Mouse (Mus musculus): Measurements from ENCODE around the gene Arhgef2. TPM values are rescaled to one million over a fixed set of nuclear protein-coding genes. Genes with fewer than 3 reads are reported as not detected.

The Arhgef2 gene
- total RNA-seq, 2 experiments from 2014 or later = 250 to 281 TPM

DNA sequence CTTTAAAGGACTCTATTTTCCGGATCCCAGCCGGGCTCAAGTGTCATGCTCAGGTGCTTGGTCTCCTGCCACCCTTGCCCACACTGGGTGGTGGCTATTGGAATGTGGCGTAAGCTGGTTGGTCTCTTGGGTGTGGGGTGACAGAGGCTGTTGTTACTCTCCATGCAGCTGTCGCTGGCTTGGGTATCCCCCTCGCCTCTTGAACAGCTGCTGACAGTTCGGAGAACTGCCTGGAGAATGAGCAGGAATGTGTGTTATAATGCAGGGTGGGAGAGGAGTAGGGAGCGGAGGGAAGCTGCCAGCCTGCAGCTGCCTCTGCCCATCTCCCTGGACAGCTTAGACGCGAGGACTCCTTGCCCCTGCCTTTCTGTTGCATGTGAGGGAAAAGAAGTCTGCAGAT lies 24.3 kb downstream of the Arhgef2 start:
- intact Hi-C loops (cut with DNase I) = no loop called here
- DNase-seq (ENCODE audit: low spot score in 2 of 2) = no peak

DNA sequence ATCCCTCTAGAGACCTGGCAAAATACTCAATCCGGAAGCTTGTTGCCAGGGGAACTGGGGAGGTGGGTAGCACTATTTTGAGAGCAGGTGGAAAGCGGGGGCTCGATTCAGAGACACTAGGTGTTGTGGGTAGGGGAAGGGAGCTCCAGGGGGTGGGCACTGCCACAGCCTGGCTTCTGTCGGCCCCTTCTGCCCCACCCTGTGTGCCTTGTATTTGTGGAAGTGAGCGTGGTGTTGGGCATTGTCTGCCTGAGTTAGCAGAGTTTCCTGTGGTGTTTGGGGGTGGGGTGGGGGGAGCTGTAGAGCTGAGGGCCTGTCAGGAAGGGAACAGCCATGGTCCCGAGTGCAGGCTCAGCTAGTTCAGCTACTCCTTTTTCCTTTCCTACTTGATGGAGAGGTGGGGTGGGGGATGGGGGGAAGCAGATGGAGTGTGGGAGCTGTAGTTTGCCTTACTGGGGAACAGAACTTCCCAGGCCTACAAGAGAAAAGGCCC lies 25.1 kb downstream of the Arhgef2 start:
- intact Hi-C loops (cut with DNase I) = loop anchor here (1.0 kb wide), 1 partner anchor 9 kb away; no protein-coding TSS in a partner anchor

DNA sequence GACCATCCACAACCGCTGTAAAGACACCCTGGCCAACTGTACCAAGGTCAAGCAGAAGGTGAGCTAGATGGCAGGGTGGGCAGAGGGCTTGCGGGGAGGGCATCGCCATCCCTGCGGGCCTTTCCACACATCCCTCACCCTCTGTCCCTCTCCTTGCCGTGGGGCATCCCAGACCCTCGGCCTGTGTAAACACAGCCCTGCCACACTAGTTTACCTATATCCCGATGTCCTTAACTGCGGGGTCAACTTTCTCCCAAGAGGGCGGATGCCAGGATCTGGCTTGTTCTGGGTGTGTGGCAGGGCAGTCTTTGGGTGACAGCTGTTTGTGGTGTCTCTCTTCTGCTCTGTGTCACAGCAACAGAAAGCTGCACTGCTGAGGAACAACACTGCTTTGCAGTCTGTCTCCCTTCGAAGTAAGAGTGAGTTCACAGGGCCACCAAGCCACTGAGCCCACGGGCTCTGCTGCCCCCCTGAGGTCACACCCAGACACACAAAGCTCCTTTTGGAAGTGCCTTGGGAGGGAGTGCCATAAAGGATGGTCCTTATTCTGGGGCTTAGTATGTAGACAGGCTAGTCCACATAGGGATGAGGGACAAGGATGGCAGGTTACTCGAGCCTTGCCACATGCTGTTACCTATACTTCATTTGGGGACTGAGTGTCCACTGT lies 26.3 kb downstream of the Arhgef2 start:
- no peak for DNase-seq (ENCODE audit: low spot score in 2 of 2)
- intact Hi-C loops (cut with DNase I) = loop anchor here (1.0 kb wide), 1 partner anchor 10 kb away; no protein-coding TSS in a partner anchor

More for the DNA sequence above, 25.1 kb downstream of the Arhgef2 start:
- peak; percentile 73 to 76 for DNase-seq (ENCODE audit: low spot score in 2 of 2)

DNA sequence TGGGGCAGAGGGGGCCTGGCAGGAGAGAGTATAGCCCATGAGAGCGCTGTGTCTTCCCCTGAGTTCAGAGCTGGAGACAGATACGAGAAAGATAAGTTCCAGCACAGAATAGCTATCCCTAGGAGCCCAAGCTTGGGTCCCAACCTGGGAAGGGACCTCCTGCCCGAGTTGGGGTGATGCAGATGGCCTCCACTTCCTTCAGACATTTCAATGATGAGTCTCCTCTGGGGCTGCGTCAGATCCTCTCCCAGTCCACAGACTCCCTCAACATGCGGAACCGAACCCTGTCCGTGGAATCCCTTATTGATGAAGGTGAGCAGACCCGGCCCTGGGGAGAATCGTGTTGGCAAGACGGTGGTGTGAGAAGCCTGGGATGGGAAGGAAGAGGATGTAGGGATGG lies 27.3 kb downstream of the Arhgef2 start:
- no peak for DNase-seq (ENCODE audit: low spot score in 2 of 2)
- intact Hi-C loops (cut with DNase I) = no loop called here

DNA sequence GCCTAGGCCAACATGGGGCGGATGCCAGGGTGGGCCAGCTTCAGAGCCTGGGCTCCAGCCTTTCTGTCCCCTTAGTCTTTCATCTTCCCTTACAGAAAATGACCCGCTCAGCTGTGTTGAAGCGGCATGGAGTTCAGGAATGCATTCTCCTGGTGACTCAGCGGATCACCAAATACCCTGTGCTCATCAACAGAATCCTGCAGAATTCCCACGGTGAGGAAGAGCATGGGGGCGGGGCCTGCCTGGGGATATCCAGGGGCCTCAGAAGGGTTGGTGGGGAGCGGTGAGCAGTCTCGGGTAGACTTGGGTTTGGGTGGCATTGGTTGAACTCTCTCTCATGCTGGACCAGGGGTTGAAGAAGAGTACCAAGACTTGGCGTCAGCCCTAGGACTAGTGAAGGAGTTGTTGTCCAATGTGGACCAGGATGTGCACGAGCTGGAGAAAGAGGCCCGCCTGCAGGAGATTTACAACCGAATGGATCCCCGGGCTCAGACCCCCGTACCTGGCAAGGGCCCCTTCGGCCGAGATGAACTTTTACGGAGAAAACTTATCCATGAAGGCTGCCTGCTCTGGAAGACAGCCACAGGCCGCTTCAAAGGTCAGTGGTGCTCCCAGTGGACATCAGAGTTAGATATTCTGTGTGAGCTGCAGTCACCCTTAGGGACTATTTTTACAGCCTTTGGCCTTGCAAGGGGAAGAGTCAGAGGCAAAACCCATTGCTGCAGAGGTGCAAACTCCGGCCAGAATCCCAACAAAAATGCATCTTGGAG lies 29.9 kb downstream of the Arhgef2 start:
- intact Hi-C loops (cut with DNase I) = no loop called here
- no peak for DNase-seq (ENCODE audit: low spot score in 2 of 2)

DNA sequence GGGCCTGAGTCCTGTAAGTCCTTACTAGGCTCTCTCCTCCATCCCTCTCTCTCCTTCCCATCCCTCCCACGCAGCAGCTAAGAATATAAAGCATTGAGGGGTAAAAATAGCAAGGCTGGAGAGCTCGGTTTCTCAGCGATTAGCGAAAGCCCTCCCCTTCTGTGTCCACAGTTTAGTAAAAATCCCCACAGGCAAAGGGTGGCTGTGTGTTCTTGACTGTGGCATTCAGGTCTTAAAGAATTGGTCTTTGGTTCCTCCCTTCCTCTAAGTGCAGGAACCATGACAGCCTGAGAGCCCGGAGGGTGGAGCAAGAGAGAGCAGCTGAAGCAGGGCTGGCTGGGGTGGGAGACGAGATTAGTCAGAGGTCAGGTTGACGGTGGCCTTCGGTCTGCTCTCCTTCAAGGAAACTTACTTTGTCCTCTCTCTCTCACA lies 30.8 kb downstream of the Arhgef2 start:
- intact Hi-C loops (cut with DNase I) = no loop called here
- DNase-seq (ENCODE audit: low spot score in 2 of 2) = no peak

DNA sequence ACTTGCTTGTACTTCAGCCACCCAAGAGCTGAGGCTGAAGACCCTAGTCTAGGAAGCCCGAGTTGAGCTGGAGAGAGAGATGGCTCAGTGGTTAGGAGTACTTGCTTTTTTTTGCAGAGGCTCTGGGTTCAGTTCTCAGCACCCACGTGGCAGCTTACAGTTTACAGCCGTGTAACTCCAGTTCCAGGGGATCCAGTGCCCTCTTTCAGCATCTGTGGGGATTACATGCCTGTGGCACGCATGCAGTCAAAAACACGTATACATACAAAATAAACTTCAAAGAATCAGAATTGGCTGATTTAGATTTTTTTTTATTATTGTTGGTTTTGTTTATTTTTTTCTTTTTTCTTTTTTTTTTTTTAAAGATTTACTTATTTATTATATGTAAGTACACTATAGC lies 31.4 kb downstream of the Arhgef2 start:
- no peak for DNase-seq (ENCODE audit: low spot score in 2 of 2)

DNA sequence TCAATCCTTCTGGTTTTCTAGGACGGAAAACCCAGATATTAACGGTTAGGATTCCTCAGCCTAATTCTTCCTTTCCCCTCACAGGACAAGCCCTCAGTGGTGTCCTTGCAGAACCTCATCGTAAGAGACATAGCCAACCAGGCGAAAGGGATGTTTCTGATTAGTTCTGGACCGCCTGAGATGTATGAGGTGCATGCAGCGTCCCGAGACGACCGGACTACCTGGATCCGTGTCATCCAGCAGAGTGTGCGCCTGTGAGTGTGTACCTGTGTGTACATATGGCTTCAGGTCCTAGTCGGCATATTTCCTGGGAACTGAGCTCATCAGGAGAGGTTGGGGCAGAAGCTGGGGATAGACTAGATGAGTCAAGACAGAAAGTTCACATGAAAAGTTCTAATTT lies 33.5 kb downstream of the Arhgef2 start:
- no peak for DNase-seq (ENCODE audit: low spot score in 2 of 2)
- intact Hi-C loops (cut with DNase I) = no loop called here

More for the DNA sequence above, 31.4 kb downstream of the Arhgef2 start:
- intact Hi-C loops (cut with DNase I) = no loop called here

DNA sequence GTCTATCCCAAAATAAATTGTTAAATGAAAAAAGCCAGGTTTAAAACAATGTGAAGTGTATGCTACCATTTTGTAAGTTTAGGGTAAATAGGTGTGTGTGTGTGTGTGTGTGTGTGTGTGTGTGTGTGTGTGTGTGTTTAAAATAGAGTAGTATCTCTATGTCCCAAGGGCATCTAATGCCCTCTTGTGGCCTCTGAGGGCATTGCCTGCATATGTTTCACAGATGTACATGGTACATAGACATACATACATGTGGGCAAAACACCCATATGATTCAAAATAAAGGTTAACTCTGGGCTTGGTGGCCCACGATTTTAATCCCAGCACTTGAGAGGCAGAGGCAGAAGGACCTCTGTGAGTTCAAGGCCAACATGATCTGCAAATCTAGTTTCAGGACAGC lies 34.9 kb downstream of the Arhgef2 start:
- no peak for DNase-seq (ENCODE audit: low spot score in 2 of 2)
- intact Hi-C loops (cut with DNase I) = no loop called here

DNA sequence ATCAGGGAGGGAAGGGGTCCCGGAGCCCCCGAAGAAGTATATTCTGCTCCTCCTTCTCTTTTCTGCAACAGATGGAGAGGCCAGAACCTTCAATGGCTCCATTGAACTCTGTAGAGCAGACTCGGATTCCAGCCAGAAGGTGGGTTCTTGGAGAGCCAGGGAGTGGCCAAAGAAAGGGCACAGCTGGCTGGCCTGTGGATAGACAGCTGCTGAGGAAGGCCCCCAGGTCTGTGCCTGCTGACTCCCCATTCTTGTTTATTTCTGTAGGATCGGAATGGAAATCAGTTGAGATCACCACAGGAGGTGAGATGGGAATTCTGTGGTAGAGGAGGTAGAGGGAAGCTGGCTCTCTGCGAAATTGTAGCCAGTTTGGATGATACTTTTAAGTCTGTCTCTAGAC lies 37.3 kb downstream of the Arhgef2 start:
- DNase-seq (ENCODE audit: low spot score in 2 of 2) = no peak
- intact Hi-C loops (cut with DNase I) = no loop called here

DNA sequence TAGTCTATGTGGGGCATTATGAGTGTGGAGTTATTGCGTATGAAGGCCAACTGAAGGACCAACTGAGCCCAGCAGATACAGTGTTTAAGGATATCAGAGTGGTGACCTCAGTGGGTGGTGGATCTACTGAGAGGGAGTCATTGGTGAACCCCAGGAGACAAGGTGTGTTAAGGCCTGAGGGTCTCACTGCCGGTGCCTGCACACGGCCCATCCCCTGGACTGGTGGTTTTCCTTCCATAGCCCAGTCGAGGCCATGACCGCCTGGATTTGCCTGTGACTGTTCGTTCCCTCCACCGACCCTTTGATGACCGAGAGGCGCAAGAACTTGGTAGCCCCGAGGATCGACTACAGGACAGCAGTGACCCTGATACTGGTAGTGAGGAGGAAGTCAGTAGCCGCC lies 40.2 kb downstream of the Arhgef2 start:
- intact Hi-C loops (cut with DNase I) = no loop called here
- no peak for DNase-seq (ENCODE audit: low spot score in 2 of 2)

DNA sequence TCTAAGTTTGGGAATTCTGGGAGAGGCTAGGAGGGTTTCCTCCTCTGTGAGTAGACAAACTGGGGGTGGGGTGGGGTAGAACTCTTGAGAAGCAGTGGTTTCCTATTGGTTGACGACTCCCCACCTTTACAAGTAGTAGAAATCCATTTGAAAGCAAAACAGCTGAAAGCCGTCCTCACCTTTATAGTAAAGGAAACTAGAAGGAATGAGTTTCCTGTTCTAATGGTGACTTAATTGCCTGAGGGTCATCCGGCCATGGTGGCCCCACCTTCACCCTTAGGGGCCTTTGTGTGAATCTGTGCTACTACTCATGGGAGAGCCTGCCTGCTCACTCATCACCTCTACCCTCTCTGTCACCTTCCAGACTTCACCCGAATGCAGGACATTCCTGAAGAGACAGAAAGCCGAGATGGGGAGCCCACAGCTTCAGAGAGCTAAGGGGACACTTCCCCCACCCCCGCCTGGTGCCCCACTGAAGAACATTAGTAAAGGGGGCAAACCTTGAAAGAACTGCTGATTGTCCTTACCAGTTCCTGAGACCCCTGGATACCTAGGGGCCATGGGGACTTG lies 40.7 kb downstream of the Arhgef2 start:
- DNase-seq (ENCODE audit: low spot score in 2 of 2) = no peak
- intact Hi-C loops (cut with DNase I) = no loop called here

DNA sequence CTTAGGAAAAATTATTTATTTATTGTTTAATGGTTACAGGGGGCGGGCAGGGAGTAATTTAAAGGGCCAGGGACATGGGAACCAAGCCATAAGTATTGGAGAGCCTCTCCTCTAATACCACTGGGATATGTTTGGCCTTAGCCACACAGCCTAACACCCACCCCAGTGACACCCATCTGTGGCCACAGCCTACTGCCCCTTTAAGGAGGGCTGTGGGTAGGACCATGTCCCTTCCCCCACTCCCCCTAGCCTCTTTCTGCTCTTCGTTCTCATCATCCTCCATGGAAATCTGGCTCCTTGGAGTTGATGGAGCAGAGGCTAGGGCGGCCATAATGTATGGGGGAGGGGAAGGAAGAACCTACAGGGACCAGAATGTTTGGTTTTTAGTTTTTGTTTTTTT lies 41.3 kb downstream of the Arhgef2 start:
- no peak for DNase-seq (ENCODE audit: low spot score in 2 of 2)
- intact Hi-C loops (cut with DNase I) = no loop called here

DNA sequence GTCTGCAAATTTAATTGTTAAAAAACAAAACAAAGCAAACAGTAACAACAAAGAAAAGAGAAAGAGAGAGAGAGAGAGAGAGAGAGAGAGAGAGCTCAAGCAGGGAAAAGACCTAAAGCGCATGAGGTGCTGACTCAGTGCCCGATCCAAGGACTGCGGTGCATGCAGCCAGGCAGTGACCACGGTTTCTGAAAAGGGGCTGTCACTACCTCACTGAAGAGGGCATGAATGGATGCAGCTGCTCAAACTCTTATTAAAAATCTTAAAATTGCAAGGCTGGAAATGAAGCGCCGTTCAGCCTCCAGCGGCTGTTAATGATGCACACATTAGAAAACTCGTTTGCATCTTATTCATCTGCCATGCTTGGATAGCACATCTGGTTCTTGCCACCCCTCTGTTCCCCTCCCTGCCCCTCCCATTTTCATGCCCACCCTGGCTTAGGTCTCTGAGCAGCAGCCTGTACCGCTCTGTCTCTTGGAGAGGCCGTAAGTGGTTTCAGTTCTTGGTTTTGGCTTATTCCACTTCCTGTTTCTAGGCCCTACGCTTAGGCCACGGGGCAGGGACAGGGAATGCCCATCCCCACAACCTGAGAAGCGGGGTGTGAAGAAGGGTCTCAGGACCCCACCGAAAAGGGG lies 42.1 kb downstream of the Arhgef2 start:
- intact Hi-C loops (cut with DNase I) = no loop called here
- no peak for DNase-seq (ENCODE audit: low spot score in 2 of 2)

DNA sequence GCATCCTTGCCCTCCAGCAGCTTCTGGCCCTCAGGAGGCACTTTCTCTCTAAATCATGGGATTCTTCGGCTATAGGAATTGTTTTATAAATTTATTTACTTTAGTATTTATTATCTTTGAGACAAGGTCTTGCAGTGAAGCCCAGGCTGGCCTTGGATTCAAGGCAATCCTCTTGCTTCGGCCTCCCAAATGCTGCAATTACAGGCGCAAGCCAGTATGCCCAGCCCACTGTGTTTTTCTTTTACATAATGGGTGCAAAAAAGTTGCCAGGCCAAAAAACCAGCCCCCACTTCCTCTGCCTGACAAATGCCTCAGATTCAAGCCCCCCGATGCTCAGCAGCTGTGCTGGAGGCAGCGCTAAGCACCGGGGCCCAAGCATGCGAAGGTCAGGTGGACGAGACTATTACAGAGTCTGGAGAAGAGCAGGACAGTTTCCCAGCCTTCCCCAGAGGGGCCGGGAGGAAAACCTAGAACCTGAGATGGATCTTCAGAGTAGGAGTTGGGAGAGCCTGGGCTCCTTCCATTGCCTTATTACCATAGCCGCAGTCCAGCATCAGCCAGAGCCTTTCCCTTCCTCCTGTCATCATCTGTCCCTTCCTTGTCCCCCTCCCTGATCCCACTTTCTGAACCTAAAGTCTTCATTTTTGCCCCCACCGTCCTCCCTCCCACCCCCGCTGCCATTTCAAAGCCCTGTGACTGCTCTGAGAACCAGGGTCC lies 42.8 kb downstream of the Arhgef2 start:
- no peak for DNase-seq (ENCODE audit: low spot score in 2 of 2)
- intact Hi-C loops (cut with DNase I) = no loop called here

DNA sequence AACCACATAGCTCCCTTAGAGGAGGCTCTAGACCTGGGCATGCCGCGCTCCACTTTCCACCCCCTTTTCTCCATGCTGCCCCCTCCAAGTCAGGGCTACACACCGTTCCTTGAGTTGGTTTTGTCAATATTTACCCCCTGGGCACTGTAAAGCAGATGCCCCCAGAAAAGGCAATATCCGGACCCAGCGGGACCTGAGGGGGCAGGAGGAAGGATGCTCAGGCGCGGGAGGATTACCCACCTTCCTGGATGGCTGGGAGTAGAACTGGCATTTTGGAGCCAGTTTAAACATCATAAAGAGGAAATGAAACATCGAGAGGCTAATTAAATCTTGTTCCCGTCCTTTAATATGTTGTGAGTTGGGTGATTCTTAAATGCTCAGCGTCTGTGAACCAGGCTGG lies 43.4 kb downstream of the Arhgef2 start:
- DNase-seq (ENCODE audit: low spot score in 2 of 2) = no peak
- intact Hi-C loops (cut with DNase I) = no loop called here

DNA sequence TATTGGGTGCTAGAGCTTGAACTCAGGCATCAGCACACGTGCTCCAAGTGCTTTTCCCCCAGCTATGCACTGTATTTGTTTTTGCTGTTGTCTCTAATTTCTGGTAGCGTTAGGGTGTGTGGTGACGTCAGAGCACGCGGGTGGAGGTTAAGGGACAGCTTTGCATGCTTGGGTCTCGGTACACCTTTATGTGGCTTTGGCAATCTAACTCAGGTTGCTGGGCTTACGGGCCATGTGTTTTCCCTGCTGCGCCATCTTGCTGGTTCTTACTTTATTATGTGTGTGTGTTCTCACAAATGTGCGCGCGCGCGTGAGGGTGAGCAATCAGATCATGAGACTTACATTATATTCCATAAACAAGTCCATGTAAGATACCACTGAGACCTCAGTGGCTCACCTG lies 44.2 kb downstream of the Arhgef2 start:
- DNase-seq (ENCODE audit: low spot score in 2 of 2) = no peak

DNA sequence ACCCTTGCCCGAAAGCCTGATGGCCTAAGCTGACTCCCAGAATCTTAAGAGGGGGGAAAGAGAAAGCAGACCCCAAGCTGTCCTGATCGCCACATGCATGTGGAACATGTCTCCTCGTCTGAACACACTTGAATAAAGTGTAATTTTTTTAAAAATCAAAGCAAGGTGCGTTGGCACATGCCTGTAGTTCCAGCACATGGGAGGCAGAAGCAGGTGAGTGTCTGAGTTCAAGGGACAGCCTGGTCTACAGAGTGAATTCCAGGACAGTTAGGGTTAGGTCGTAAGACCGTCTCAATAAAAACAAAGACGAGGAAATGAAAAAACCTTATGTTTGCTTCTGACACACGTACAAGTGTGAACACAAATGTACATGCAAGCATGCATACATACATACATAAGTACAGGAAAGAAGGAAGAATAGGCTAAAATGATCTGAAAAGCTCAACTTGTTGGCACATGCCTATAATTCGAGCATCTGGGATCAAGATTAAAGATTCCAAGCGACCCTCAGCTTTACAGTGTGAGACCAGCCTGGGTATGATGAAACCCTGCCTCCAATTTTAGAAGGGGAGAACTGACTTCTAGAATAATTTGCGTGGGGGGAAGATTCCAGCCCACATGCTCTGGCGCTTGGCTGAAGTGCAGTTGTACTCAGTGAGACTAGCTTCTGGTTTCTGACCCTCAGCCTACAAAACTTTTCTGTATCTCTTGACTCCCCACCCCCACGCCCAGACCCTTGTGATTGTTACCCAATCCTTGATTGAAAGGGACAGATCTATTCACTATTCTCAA lies 45.1 kb downstream of the Arhgef2 start:
- intact Hi-C loops (cut with DNase I) = no loop called here
- no peak for DNase-seq (ENCODE audit: low spot score in 2 of 2)

More for the DNA sequence above, 44.2 kb downstream of the Arhgef2 start:
- intact Hi-C loops (cut with DNase I) = no loop called here
